Mouse (Mus musculus) myocyte (in vitro differentiated cells): ENCODE data around the gene Iqsec1.

Source experiments
- MYOD1 ChIP-seq, 3 experiments: IDR thresholded peaks; one replicate each; pipeline ENCODE4 v1.6.1; 2011; ENCODE audit warnings: control low read depth in 2 of 3, low read depth in 2 of 3, mild to moderate bottlenecking in 2 of 3, moderate library complexity in 1 of 3; ENCODE audit not compliant: insufficient read length in 2 of 3, control insufficient read depth in 1 of 3
- MYOG ChIP-seq, 3 experiments: IDR thresholded peaks; one replicate each; pipeline ENCODE4 v1.6.1; 2011; ENCODE audit warnings: control low read depth in 2 of 3, low read depth in 2 of 3, mild to moderate bottlenecking in 2 of 3; ENCODE audit not compliant: insufficient read length in 2 of 3, control insufficient read depth in 1 of 3, insufficient read depth in 1 of 3
- POLR2A ChIP-seq: IDR thresholded peaks from one replicate; pipeline ENCODE4 v1.6.1; 2011; ENCODE audit warnings: low read depth, mild to moderate bottlenecking, control low read depth, moderate library complexity; ENCODE audit not compliant: insufficient read length
- REST ChIP-seq: IDR thresholded peaks from one replicate; pipeline ENCODE4 v1.6.1; 2011; ENCODE audit warnings: mild to moderate bottlenecking, control low read depth, moderate library complexity; ENCODE audit not compliant: insufficient read depth, insufficient read length
- TCF12 ChIP-seq: IDR thresholded peaks from one replicate; pipeline ENCODE4 v1.6.1; 2011; ENCODE audit warnings: mild to moderate bottlenecking, control low read depth; ENCODE audit not compliant: poor library complexity, insufficient read depth, severe bottlenecking

DNA sequence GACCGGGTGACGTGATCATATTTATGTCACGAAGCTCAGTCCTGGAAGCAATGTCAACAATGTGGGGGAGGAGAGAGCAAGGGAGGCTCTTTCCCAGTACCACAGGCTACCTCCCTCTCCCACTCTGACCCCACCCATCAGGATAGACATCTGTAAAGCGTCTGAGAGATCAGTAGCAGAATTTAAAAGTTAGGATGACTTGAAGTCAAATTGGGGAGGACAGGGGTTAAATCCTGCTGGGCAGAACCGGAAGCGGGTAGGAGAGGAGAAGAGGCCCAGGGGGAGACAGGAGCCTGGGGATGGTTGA lies 366.9 kb downstream of the Iqsec1 start:
- TF ChIP-seq POLR2A (no peak), MYOD1 (IDR thresholded peaks at IDR 0.05; ENCODE audit: control insufficient read depth in 1 of 3, insufficient read length in 2 of 3, low read depth in 2 of 3) (no peak), TCF12 (no peak), MYOG (IDR thresholded peaks at IDR 0.05; ENCODE audit: control insufficient read depth in 1 of 3, insufficient read depth in 1 of 3, insufficient read length in 2 of 3, low read depth in 2 of 3) (no peak), REST (no peak)
